Mouse (Mus musculus) ES-Bruce4 (cell line): Measurements from ENCODE around the gene Gm29609.

Experiments
- CTCF ChIP-seq: IDR thresholded peaks from one replicate; pipeline ENCODE4 v1.8.1; 2011; ENCODE audit warnings: low read depth, low read length
- POLR2A ChIP-seq: IDR thresholded peaks from one replicate; pipeline ENCODE4 v1.8.1; 2011; ENCODE audit warnings: low read length; ENCODE audit not compliant: insufficient read depth

DNA sequence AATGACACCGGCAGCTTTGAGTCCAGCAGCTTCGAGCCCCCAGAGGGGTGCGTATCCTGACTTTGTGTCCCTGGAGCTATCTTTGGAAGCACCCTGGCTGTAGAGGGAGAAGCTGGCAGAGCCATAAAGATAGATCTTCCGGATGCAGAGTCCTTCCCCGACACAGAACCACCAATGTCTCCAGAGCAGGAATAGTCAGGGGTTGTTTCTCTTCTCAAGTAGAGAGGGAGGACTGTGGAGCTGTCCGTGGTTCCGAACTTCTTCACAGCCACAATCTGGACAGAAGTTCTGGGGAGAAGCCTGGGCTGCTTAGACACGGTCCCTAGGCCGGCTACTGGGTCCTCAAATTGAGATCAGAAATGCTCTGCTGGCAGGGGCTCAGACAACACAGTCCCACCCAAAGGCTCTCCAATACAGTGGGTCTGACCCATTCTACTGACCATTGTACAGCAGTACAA lies 40.7 kb downstream of the Gm29609 start:
- no peak for TF ChIP-seq POLR2A
- TF ChIP-seq CTCF, result no peak
